Mouse (Mus musculus) intestine, embryonic 14.5 days (tissue): ENCODE data around the gene Pla2g2f. TPM values are rescaled to one million over a fixed set of nuclear protein-coding genes. Genes with fewer than 3 reads are reported as not detected.

Experiments
- ATAC-seq: fragments of 200-750 bp; cut with Nextera tagmentation; replicated peaks from 2 replicates; pipeline ENCODE4 v1.8.0; 2017; ENCODE audit warnings: low read depth, moderate number of reproducible peaks, moderate TSS enrichment, moderate library complexity; ENCODE audit not compliant: low FRiP score, low TSS enrichment
- DNase-seq: peaks from one replicate; pipeline ENCODE4 v3.0.0-alpha.2; 2018; ENCODE audit warnings: low spot score
- H3K27ac ChIP-seq: fragments of 300-500 bp; sonication (generic); 2 replicates; pipeline ENCODE4 v1.5.1; 2014; ENCODE audit warnings: low read depth, mild to moderate bottlenecking, control low read depth
- H3K27me3 ChIP-seq: fragments of 300-500 bp; sonication (generic); replicated peaks from 2 replicates; pipeline ENCODE4 v1.6.1; 2014; ENCODE audit warnings: low read length, control low read depth; ENCODE audit not compliant: control insufficient read depth, insufficient read depth
- H3K36me3 ChIP-seq: fragments of 300-500 bp; sonication (generic); 2 replicates; pipeline ENCODE4 v1.6.1; 2014; ENCODE audit warnings: low read length, control low read depth; ENCODE audit not compliant: control insufficient read depth, insufficient read depth
- H3K4me1 ChIP-seq: fragments of 300-500 bp; sonication (generic); replicated peaks from 2 replicates; pipeline ENCODE4 v1.6.1; 2014; ENCODE audit warnings: low read length, control low read depth, mixed read lengths; ENCODE audit not compliant: control insufficient read depth, insufficient read depth
- H3K4me2 ChIP-seq: fragments of 300-500 bp; sonication (generic); 2 replicates; pipeline ENCODE4 v1.6.1; 2014; ENCODE audit warnings: low read length
- H3K4me3 ChIP-seq: fragments of 300-500 bp; sonication (generic); 2 replicates; pipeline ENCODE4 v1.5.1; 2014; ENCODE audit warnings: low read depth, low read length, control low read depth, mixed read lengths
- H3K9ac ChIP-seq: fragments of 300-500 bp; sonication (generic); 2 replicates; pipeline ENCODE4 v1.6.1; 2014; ENCODE audit warnings: mild to moderate bottlenecking, low read length
- H3K9me3 ChIP-seq: fragments of 300-500 bp; sonication (generic); 2 replicates; pipeline ENCODE4 v1.6.1; 2016; ENCODE audit warnings: low read length, control low read depth; ENCODE audit not compliant: control insufficient read depth
- WGBS: fragments of 180-500 bp; shearing (Covaris S2); extraction: QIAGEN DNeasy Blood & Tissue Kit; methylation state at CpG from one replicate; pipeline ENCODE4 v1.1.7; 2014; 5-methylcytosine and 5-hydroxymethylcytosine counted together
- polyA plus RNA-seq: library from polyadenylated mRNA; unstranded; fragments of >200 nt; fragmentation: Nextera tagmentation; extraction: Ambion mirVana; gene quantifications from 2 replicates; pipeline ENCODE4 v1.2.1, GENCODE M21; 2014

Gene Pla2g2f
- polyA plus RNA-seq, 1 experiment from 2014 or later: 0.80 TPM

GRCm38 (mm10) chr4:138796513-138797216, 39.2 kb upstream of the Pla2g2f start:
- Histone ChIP-seq H3K4me2 (no peak overlapping the region), H3K36me3 (no peaks in the 10 kb centered on the region), H3K27me3 (no peaks in the 10 kb centered on the region), H3K4me1 (peaks cover 4% of the 10 kb centered on the region; the same call in 1 of the 2 replicates), H3K9ac (no peak overlapping the region), H3K27ac (no peak overlapping the region), H3K9me3 (peaks cover 4% of the 10 kb centered on the region; the same call in 1 of the 2 replicates), H3K4me3 (no peak overlapping the region)
- ATAC-seq (no peak), DNase-seq (no peak)
- WGBS: 31% methylated on average over 6 of the region's 6 CpGs

DNA sequence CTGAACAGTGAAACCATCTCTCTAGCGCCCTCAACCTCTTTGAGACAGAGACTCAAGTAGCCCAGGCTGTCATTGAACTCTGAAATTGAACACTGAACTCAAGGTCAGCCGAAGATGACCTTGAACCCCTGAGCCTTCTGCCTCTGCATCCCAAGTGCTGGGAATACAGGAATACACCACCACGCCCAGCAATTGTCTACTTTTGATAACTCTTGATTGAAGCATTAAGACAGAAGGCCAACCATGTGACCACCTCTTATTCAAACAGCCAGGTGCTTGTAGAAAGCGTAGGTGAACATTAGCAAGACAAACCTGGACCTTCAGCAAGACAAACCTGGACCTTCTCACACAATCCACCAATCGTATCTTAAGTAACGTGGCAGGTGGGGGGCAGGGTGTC, 36.9 kb upstream of the Pla2g2f start:
- Histone ChIP-seq H3K9ac (no peak overlapping the region), H3K27me3 (no peaks in the 10 kb centered on the region), H3K36me3 (no peaks in the 10 kb centered on the region), H3K4me3 (no peak overlapping the region), H3K9me3 (peaks cover 4% of the 10 kb centered on the region; the same call in 1 of the 2 replicates), H3K4me2 (no peak overlapping the region), H3K27ac (no peak overlapping the region), H3K4me1 (peaks cover 4% of the 10 kb centered on the region; the same call in 1 of the 2 replicates)
- 86% methylated on average over 6 of the region's 6 CpGs for WGBS
- DNase-seq (no peak), ATAC-seq (no peak)

DNA sequence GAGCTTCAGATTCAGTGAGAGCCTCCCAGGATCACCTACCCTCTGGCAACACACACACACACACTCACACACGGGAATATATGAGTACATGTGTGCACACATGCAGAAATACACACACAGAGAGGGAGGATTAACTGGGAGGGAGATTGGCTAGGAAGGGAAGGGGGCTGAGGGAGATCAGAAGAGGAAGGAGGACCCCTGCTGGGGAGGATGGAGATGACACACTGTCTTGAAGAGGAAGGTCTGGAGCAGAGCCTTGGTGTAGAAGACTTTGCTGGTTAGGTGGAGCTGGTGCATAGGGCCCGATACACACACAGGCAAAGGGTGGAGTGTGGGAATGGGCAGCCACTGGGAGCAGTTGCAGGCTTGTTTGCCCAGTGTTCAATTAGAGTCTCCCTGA, 35.9 kb upstream of the Pla2g2f start:
- no peak for ATAC-seq
- Histone ChIP-seq H3K36me3 (no peaks in the 10 kb centered on the region), H3K27me3 (no peaks in the 10 kb centered on the region), H3K9me3 (peaks cover 4% of the 10 kb centered on the region; the same call in 1 of the 2 replicates), H3K4me1 (peaks cover 4% of the 10 kb centered on the region; the same call in 1 of the 2 replicates), H3K4me3 (no peak overlapping the region), H3K9ac (no peak overlapping the region), H3K27ac (no peak overlapping the region), H3K4me2 (no peak overlapping the region)
- peak; percentile 67 for DNase-seq
- 54% methylated on average over 2 of the region's 2 CpGs for WGBS

GRCm38 (mm10) chr4:138792599-138792998, 35.2 kb upstream of the Pla2g2f start:
- no peak overlapping the region for H3K9ac ChIP-seq
- ATAC-seq (no peak), DNase-seq (no peak)
- WGBS: 24% methylated on average over 9 of the region's 9 CpGs
- H3K4me1 ChIP-seq: peaks cover 4% of the 10 kb centered on the region; the same call in 1 of the 2 replicates
- H3K27me3 ChIP-seq: no peaks in the 10 kb centered on the region
- no peak overlapping the region for H3K27ac ChIP-seq
- H3K4me2 ChIP-seq: no peak overlapping the region
- H3K36me3 ChIP-seq: no peaks in the 10 kb centered on the region
- H3K4me3 ChIP-seq: no peak overlapping the region
- H3K9me3 ChIP-seq: peaks cover 4% of the 10 kb centered on the region; the same call in 1 of the 2 replicates

DNA sequence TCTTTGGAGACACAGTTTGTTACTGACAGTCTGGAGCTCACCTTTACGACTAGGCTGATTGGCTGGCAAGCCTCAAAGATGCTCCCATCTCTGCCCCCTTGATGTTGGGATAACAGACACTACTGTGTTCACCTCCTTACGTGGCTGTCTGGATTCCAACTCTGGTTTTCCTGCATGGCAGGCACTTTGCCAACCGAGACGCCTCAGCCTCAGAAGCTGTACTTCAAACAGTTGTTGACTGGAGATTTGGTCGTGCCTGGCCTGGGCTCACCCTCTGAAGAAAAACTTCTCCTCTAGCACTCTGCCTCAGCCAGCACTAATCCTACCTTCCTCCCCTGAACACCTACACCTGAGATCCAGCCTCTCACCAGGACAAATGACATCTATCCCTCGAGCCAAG, 34.0 kb upstream of the Pla2g2f start:
- Histone ChIP-seq H3K4me2 (no peak overlapping the region), H3K27ac (no peak overlapping the region), H3K36me3 (no peaks in the 10 kb centered on the region), H3K27me3 (no peaks in the 10 kb centered on the region), H3K9ac (no peak overlapping the region), H3K4me3 (no peak overlapping the region), H3K9me3 (peaks cover 4% of the 10 kb centered on the region; the same call in 1 of the 2 replicates), H3K4me1 (no peaks in the 10 kb centered on the region)
- 55% methylated on average over 6 of the region's 6 CpGs for WGBS
- ATAC-seq: no peak
- DNase-seq: no peak

DNA sequence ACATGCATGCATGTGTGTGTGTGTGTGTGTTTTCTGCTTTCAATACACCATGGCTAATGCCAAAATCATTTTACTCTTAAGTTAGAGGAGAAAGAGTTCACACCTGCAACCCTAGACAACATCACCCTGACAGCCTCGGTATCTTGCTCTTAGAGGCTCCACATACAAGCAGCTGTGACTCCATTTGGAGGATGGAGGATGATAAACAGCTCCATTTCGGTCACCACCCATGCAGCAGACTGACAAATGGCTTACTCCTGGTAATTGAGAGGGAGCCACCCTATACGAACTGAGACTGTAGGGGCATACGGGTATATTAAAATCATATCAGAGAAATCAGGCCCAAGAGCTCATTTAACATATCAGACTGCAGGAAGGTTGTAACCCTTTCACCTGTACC, 31.0 kb upstream of the Pla2g2f start:
- 77% methylated on average over 4 of the region's 4 CpGs for WGBS
- no peaks in the 10 kb centered on the region for H3K27me3 ChIP-seq
- H3K9ac ChIP-seq: no peak overlapping the region
- no peaks in the 10 kb centered on the region for H3K36me3 ChIP-seq
- H3K4me3 ChIP-seq: no peak overlapping the region
- no peaks in the 10 kb centered on the region for H3K4me1 ChIP-seq
- DNase-seq (no peak), ATAC-seq (no peak)
- H3K4me2 ChIP-seq: no peak overlapping the region
- no peak overlapping the region for H3K27ac ChIP-seq
- H3K9me3 ChIP-seq: no peaks in the 10 kb centered on the region

DNA sequence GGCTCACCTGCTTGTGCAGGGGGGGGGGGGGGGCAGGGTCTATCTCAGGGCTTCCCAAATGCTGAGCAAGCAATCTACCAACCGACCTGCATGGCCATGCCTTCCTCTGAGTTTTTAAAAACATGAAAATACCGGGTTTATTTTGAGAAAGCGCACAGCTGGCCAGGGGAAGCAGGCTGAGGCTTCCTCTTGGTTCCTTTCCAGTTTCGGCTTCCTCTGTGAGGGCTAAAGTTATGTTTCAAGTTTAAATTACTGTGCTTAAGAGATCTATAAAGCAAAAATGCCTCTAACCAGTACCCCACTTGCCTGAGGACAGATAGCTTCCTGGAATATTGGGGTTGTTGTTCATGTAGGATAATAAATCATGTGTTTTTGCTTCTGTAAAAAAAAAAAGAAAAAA, 28.7 kb upstream of the Pla2g2f start:
- Histone ChIP-seq H3K9me3 (no peaks in the 10 kb centered on the region), H3K4me1 (no peaks in the 10 kb centered on the region), H3K27ac (no peak overlapping the region), H3K4me3 (no peak overlapping the region), H3K36me3 (no peaks in the 10 kb centered on the region), H3K27me3 (no peaks in the 10 kb centered on the region), H3K9ac (no peak overlapping the region), H3K4me2 (no peak overlapping the region)
- 36% methylated on average over 4 of the region's 4 CpGs for WGBS
- no peak for DNase-seq
- no peak for ATAC-seq

- no peak for ATAC-seq
These were observed 28.3 kb upstream of the Pla2g2f start for GRCm38 (mm10) chr4:138785721-138786120.

DNA sequence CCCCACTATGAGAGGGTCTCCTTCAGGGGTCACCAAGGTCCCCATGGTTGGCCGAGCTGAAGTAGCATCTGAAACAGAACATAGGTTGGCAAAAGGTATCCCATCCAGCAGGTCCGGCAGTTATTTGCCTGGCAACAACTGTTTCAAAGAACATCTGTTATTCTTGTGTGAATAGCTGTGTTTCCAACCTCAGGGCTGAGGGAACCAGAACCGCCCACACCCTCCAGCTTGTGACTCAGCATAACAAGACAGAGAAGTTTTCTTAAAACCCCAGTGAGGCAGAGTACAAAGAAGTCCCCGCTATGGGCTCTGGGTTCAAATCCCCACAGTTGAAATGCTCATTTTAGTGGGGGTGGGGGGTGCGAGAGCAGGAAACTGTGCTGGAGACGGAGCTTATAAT, 24.7 kb upstream of the Pla2g2f start:
- no peak overlapping the region for H3K4me2 ChIP-seq
- 79% methylated on average over 6 of the region's 6 CpGs for WGBS
- no peak overlapping the region for H3K27ac ChIP-seq
- DNase-seq (no peak), ATAC-seq (no peak)
- no peak overlapping the region for H3K4me3 ChIP-seq
- no peaks in the 10 kb centered on the region for H3K27me3 ChIP-seq
- H3K9me3 ChIP-seq: no peaks in the 10 kb centered on the region
- no peak overlapping the region for H3K9ac ChIP-seq
- H3K36me3 ChIP-seq: no peaks in the 10 kb centered on the region
- peaks cover 6% of the 10 kb centered on the region; the same call in 1 of the 2 replicates for H3K4me1 ChIP-seq

More at GRCm38 (mm10) chr4:138785721-138786120, 28.3 kb upstream of the Pla2g2f start:
- Histone ChIP-seq H3K9ac (no peak overlapping the region), H3K4me1 (no peaks in the 10 kb centered on the region), H3K4me2 (no peak overlapping the region), H3K27ac (no peak overlapping the region), H3K9me3 (no peaks in the 10 kb centered on the region), H3K4me3 (no peak overlapping the region), H3K36me3 (no peaks in the 10 kb centered on the region), H3K27me3 (no peaks in the 10 kb centered on the region)
- no peak for DNase-seq
- 54% methylated on average over 4 of the region's 4 CpGs for WGBS
